Mouse (Mus musculus): ENCODE measurements around the gene Ip6k2.

DNA sequence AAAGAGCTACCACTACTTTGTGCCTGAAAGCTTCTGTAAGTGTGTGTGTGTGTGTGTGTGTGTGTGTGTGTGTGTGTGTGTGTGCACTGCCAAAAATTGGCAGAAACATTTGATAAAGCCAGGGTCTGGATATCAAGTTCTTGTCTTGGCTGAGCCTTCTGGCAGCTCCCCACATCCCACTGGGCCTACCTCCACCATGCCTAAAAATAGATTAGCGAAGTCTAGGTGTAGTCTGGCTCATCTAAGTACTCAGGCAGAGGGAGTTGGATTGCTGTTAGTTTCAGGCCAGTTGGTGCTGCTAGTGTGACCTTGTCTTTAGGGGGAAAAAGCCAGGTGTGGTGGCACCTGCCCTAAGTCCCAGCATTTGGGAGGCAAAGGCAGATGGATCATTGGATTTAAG, 23.2 kb downstream of the Ip6k2 start:
- no peak for TF ChIP-seq POLR2A (IDR thresholded peaks at IDR 0.05; ENCODE audit: borderline replicate concordance, control insufficient read depth, low read depth, low read length)
- no peak for TF ChIP-seq CTCF (IDR thresholded peaks at IDR 0.05; ENCODE audit: control insufficient read depth, insufficient read depth, low read length)
